21 mouse cellular contexts compared by ENCODE assay signal in genomic region chr8:114094526-114094925, GRCm38 (mm10). TPM values are rescaled to one million over a fixed set of nuclear protein-coding genes. Genes with fewer than 3 reads are reported as not detected.
A peak's percentile ranks its signal among the peaks of the same experiment; 100 is the strongest.
DNase-seq lines count a peak whose midpoint lies in the region; ATAC-seq and TF ChIP-seq lines count a peak whose summit lies in the region.
"Had no signal": no experiment of that assay in that cellular context is flagged by ENCODE, and none has a peak within 500 bp of the region (broad histone marks: within the 10 kb centered on the region; RNA-seq: fewer than 3 reads in every experiment).

No protein-coding gene starts in this region.

- no peak overlapping the region for H3K4me2 ChIP-seq in liver, embryonic 11.5 days
- H3K4me2 ChIP-seq in midbrain, embryonic 11.5 days = no peak overlapping the region
- H3K4me2 ChIP-seq: forebrain, embryonic 12.5 days; hindbrain, embryonic 12.5 days; neural tube, embryonic 12.5 days had no signal

- no peak overlapping the region for H3K4me3 ChIP-seq in liver, adult 2 months (ENCODE audit: insufficient read depth, low read depth, low read length)
- H3K4me3 ChIP-seq in liver, embryonic 11.5 days (ENCODE audit: low read depth, low read length) = no peak overlapping the region
- H3K4me3 ChIP-seq in midbrain, embryonic 11.5 days (ENCODE audit: low read depth, low read length) = no peak overlapping the region
- H3K4me3 ChIP-seq: forebrain, embryonic 12.5 days; hindbrain, embryonic 12.5 days; midbrain, embryonic 10.5 days; neural tube, embryonic 12.5 days had no signal

- no peaks in the 10 kb centered on the region for H3K79me2 ChIP-seq in liver, adult 2 months (ENCODE audit: control insufficient read depth, insufficient read depth, low read length)

- WGBS in liver, adult 2 months = 17% methylated on average over 4 of the region's 4 CpGs
- 89% methylated on average over 4 of the region's 4 CpGs for WGBS in liver, embryonic 11.5 days
- WGBS in midbrain, embryonic 11.5 days = 93% methylated on average over 4 of the region's 4 CpGs

- H3K4me1 ChIP-seq in liver, adult 2 months (ENCODE audit: control insufficient read depth, insufficient read depth, low read length) = peaks cover 28% of the 10 kb centered on the region
- H3K4me1 ChIP-seq in liver, embryonic 11.5 days (replicated peaks; ENCODE audit: control insufficient read depth, insufficient read depth, low read length) = no peaks in the 10 kb centered on the region
- no peaks in the 10 kb centered on the region for H3K4me1 ChIP-seq in midbrain, embryonic 11.5 days (ENCODE audit: control insufficient read depth, insufficient read depth, low read length)
- H3K4me1 ChIP-seq: forebrain, embryonic 12.5 days; hindbrain, embryonic 12.5 days; midbrain, embryonic 10.5 days; neural tube, embryonic 12.5 days had no signal

- no peak for ATAC-seq in liver, embryonic 11.5 days (replicated peaks; ENCODE audit: low FRiP score)
- ATAC-seq in midbrain, embryonic 11.5 days (ENCODE audit: low FRiP score) = no peak
- ATAC-seq: activated CD4-positive, CD25-positive, alpha-beta regulatory T cell, adult 4 months; inflammation-experienced regulatory T-cells, adult 6 months had no signal

- no peaks in the 10 kb centered on the region for H3K9me3 ChIP-seq in liver, embryonic 11.5 days (ENCODE audit: control insufficient read depth, low read length)
- H3K9me3 ChIP-seq in midbrain, embryonic 11.5 days (ENCODE audit: control insufficient read depth, low read length) = no peaks in the 10 kb centered on the region
- H3K9me3 ChIP-seq: forebrain, embryonic 12.5 days; hindbrain, embryonic 12.5 days; midbrain, embryonic 10.5 days; neural tube, embryonic 12.5 days had no signal

- TF ChIP-seq CTCF in liver, adult 2 months (IDR thresholded peaks at IDR 0.05; ENCODE audit: low read depth, low read length) = no peak

- TF ChIP-seq POLR2A in liver, adult 2 months (IDR thresholded peaks at IDR 0.05; ENCODE audit: extremely low read depth, insufficient read depth, low read length) = no peak

- no peaks in the 10 kb centered on the region for H3K36me3 ChIP-seq in liver, adult 2 months (ENCODE audit: control insufficient read depth, insufficient read depth, low read length)
- H3K36me3 ChIP-seq in liver, embryonic 11.5 days (ENCODE audit: control insufficient read depth, insufficient read depth, low read length) = no peaks in the 10 kb centered on the region
- H3K36me3 ChIP-seq in midbrain, embryonic 11.5 days (ENCODE audit: control insufficient read depth, insufficient read depth, low read length) = no peaks in the 10 kb centered on the region
- H3K36me3 ChIP-seq: forebrain, embryonic 12.5 days; hindbrain, embryonic 12.5 days; midbrain, embryonic 10.5 days; neural tube, embryonic 12.5 days had no signal

- DNase-seq in liver, adult 2 months (ENCODE audit: extremely low read depth, low read depth, low spot score) = peak; percentile 100
- no peak for DNase-seq in liver, embryonic 11.5 days (ENCODE audit: low spot score)
- DNase-seq in NIH3T3 (ENCODE audit: low read depth) (peak; percentile 33), MN1 (ENCODE audit: low spot score) (no peak)
- peak; percentile 81 for DNase-seq in adrenal gland, adult 2 months
- peak; percentile 70 for DNase-seq in fat pad, adult 2 months (ENCODE audit: extremely low read depth, low read depth, low spot score)
- no peak for DNase-seq in midbrain, embryonic 11.5 days (ENCODE audit: low spot score, missing footprints)
- DNase-seq: cerebellum, adult 18-20 months; cerebellum, postnatal 25 days; gastrocnemius, postnatal 14 days; lung, postnatal 10 days; spleen, adult 18-20 months; thymus, postnatal 36 days had no signal

- H3K9ac ChIP-seq in liver, adult 2 months (ENCODE audit: low read depth, low read length) = no peak overlapping the region
- no peak overlapping the region for H3K9ac ChIP-seq in liver, embryonic 11.5 days (ENCODE audit: low read depth, low read length)
- no peak overlapping the region for H3K9ac ChIP-seq in midbrain, embryonic 11.5 days (ENCODE audit: low read length)
- H3K9ac ChIP-seq: forebrain, embryonic 12.5 days; hindbrain, embryonic 12.5 days; liver, embryonic 14.5 days; neural tube, embryonic 12.5 days had no signal

- H3K27ac ChIP-seq in liver, adult 2 months (replicated peaks; ENCODE audit: insufficient read depth, low read depth, low read length) = peak overlapping the region; percentile 99
- H3K27ac ChIP-seq in liver, embryonic 11.5 days (ENCODE audit: low read depth, low read length) = no peak overlapping the region
- no peak overlapping the region for H3K27ac ChIP-seq in midbrain, embryonic 11.5 days (ENCODE audit: low read depth, low read length)
- H3K27ac ChIP-seq: forebrain, embryonic 12.5 days; hindbrain, embryonic 12.5 days; liver, embryonic 14.5 days; midbrain, embryonic 10.5 days; neural tube, embryonic 12.5 days had no signal

- H3K27me3 ChIP-seq in liver, adult 2 months (ENCODE audit: control insufficient read depth, insufficient read depth, low read length) = no peaks in the 10 kb centered on the region
- no peaks in the 10 kb centered on the region for H3K27me3 ChIP-seq in liver, embryonic 11.5 days (replicated peaks; ENCODE audit: control insufficient read depth, insufficient read depth, low read length)
- H3K27me3 ChIP-seq in midbrain, embryonic 11.5 days (ENCODE audit: control insufficient read depth, insufficient read depth, low read length) = no peaks in the 10 kb centered on the region
- H3K27me3 ChIP-seq: forebrain, embryonic 12.5 days; hindbrain, embryonic 12.5 days; neural tube, embryonic 12.5 days had no signal

RNA-seq across cellular contexts. Expression of gene Nudt7, which starts 38.8 kb away (rescaled TPM):
- 221 and 394 TPM in 2 replicates for total RNA-seq in liver, adult 2 months (2014; rRNA removed)
- polyA plus RNA-seq in liver, adult 2 months (2012; rRNA removed) = 233 and 293 TPM in 2 replicates
- 19.8 and 21.9 TPM in 2 replicates for polyA plus RNA-seq in liver, embryonic 11.5 days (2014; fragmentation: Nextera tagmentation; extraction: Ambion mirVana)
- 10 to 100 TPM; 58.7 to 77.9 TPM for total RNA-seq in adrenal gland, adult 2 months (2021)
- 12.8 and 13.8 TPM in 2 replicates for polyA plus RNA-seq in adrenal gland, adult 2 months (2012; rRNA removed)
- 9.8 and 10.7 TPM in 2 replicates for polyA plus RNA-seq in midbrain, embryonic 11.5 days (2014; fragmentation: Nextera tagmentation; extraction: Ambion mirVana)
- polyA plus RNA-seq: C2C12 had no signal

Comparison
In these comparisons a context has a peak if more than half of its experiments do, and no peak if none do; other contexts are left out.
1. DNase-seq: peak in liver, adult 2 months (single experiment), NIH3T3 (single experiment), adrenal gland, adult 2 months (single experiment) and fat pad, adult 2 months (single experiment); none in liver, embryonic 11.5 days (single experiment), MN1 (single experiment) and midbrain, embryonic 11.5 days (single experiment).
2. RNA of gene Nudt7, which starts 38.8 kb away (polyA plus RNA-seq): 233 to 293 TPM in liver, adult 2 months; 19.8 to 21.9 TPM in liver, embryonic 11.5 days, 12.8 to 13.8 TPM in adrenal gland, adult 2 months and 9.8 to 10.7 TPM in midbrain, embryonic 11.5 days; every median in the first group is over 10 times any median in the second.